ENCODE assay signal across 19 mouse cellular contexts in the genomic region with DNA sequence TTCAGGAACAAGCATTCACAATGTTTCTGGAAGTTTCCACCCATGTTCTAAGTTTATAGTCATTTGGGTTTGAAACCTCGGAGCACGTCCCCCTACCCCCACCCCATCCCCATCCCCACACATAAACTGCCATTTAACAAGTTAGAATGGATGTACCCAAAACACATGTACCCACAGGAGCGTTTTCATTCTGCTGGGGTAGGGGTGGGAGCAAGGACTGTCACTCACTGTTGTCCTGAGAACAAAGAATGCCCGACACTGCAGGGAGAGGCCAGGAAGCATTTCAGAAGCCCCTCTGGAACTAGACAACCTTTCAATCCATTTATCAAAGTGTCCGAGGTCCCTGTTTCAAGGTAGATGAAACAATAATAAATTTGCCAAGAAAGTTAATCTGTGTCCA.
"Had no signal": no experiment of that assay in that cellular context is flagged by ENCODE, and none has a peak within 500 bp of the region (broad histone marks: within the 10 kb centered on the region; RNA-seq: fewer than 3 reads in every experiment).

No protein-coding gene starts in this region.

- H3K27me3 ChIP-seq: limb, embryonic 15.5 days had no signal

- H3K36me3 ChIP-seq: limb, embryonic 15.5 days; neural tube, embryonic 13.5 days had no signal

- H3K4me3 ChIP-seq: layer of hippocampus, adult 2 months; limb, embryonic 15.5 days; myocyte; neural tube, embryonic 13.5 days had no signal

- DNase-seq: kidney, adult 18-20 months; kidney, adult 9 months; kidney, postnatal 14 days; layer of hippocampus, adult 9-11 months; liver, postnatal 0 days; lung, embryonic 14.5 days; midbrain, embryonic 14.5 days; thymus, adult 2 months; thymus, postnatal 14 days; thymus, postnatal 4 days had no signal

- H3K4me2 ChIP-seq: limb, embryonic 15.5 days; liver, embryonic 11.5 days; lung, embryonic 14.5 days; neural tube, embryonic 13.5 days had no signal

- H3K27ac ChIP-seq: layer of hippocampus, adult 2 months; limb, embryonic 15.5 days; liver, embryonic 14.5 days; macrophage; neural tube, embryonic 13.5 days; stomach, postnatal 0 days had no signal

- H3K9me3 ChIP-seq: limb, embryonic 15.5 days; neural tube, embryonic 13.5 days had no signal

- H3K9ac ChIP-seq: limb, embryonic 15.5 days; liver, embryonic 14.5 days; liver, postnatal 0 days; lung, embryonic 14.5 days; neural tube, embryonic 13.5 days had no signal

- ATAC-seq: liver, postnatal 0 days; lung, postnatal 0 days had no signal
